Mouse (Mus musculus) cerebellum, adult 2 months (tissue): ENCODE measurements at regions not wholly inside any gene's neighbourhood (a gene's known extent, or its start where the extent isn't known, plus 50 kb on each side); places are given as distances from the start of the nearest gene placed in this dataset.

Experiments used
- DNase-seq, 2 experiments: peaks; one replicate each; pipeline ENCODE4 v3.0.0; 2021
- H3K27ac ChIP-seq: fragments of 200-500 bp; 2 replicates; pipeline ENCODE4 v1.5.1; 2012; ENCODE audit warnings: low read length, control low read depth, inconsistent platforms; ENCODE audit not compliant: insufficient read depth
- H3K27me3 ChIP-seq: fragments of 200-500 bp; 2 replicates; pipeline ENCODE4 v1.6.1; 2012; ENCODE audit warnings: inconsistent platforms, mild to moderate bottlenecking, low read length, moderate library complexity; ENCODE audit not compliant: control insufficient read depth, insufficient read depth
- H3K4me1 ChIP-seq: fragments of 200-500 bp; 2 replicates; pipeline ENCODE4 v1.6.1; 2011; ENCODE audit warnings: low read length; ENCODE audit not compliant: control insufficient read depth, insufficient read depth
- H3K4me3 ChIP-seq: fragments of 200-500 bp; replicated peaks from 2 replicates; pipeline ENCODE3; 2011; ENCODE audit warnings: mild to moderate bottlenecking, low read depth, low read length, control low read depth; ENCODE audit not compliant: insufficient read depth
- CTCF ChIP-seq: fragments of 200-500 bp; IDR thresholded peaks from 2 replicates; pipeline ENCODE4 v1.5.1; 2011; ENCODE audit warnings: low read depth, mild to moderate bottlenecking, control low read depth, low read length, moderate library complexity, borderline replicate concordance; ENCODE audit not compliant: insufficient read depth
- POLR2A ChIP-seq: fragments of 200-500 bp; IDR thresholded peaks from 2 replicates; pipeline ENCODE4 v1.6.1; 2011; ENCODE audit warnings: low read length, control low read depth, borderline replicate concordance; ENCODE audit not compliant: insufficient read depth
- WGBS: fragments of 180-500 bp; shearing (Covaris S2); methylation state at CpG from one replicate; pipeline ENCODE4 v1.1.7; 2018; 5-methylcytosine and 5-hydroxymethylcytosine counted together

GRCm38 (mm10) chr6:99995970-99996956, 270.1 kb upstream of the Prok2 start:
- WGBS, result 59% methylated on average over 15 of the region's 15 CpGs
- DNase-seq, result no peak
- Histone ChIP-seq H3K27me3 (no peaks in the 10 kb centered on the region), H3K4me3 (no peak overlapping the region), H3K4me1 (peaks cover 14% of the 10 kb centered on the region; the same call in 1 of the 2 replicates), H3K27ac (no peak overlapping the region)
- TF ChIP-seq POLR2A, result no peak
- no peak for TF ChIP-seq CTCF

GRCm38 (mm10) chr6:99994026-99994425, 267.8 kb upstream of the Prok2 start:
- peaks cover 20% of the 10 kb centered on the region; the same call in 1 of the 2 replicates for H3K4me1 ChIP-seq
- no peak overlapping the region for H3K4me3 ChIP-seq
- no peak overlapping the region for H3K27ac ChIP-seq
- WGBS, result 41% methylated on average over 3 of the region's 3 CpGs
- TF ChIP-seq POLR2A (no peak), CTCF (no peak)
- no peaks in the 10 kb centered on the region for H3K27me3 ChIP-seq
- DNase-seq, result no peak

- H3K27ac ChIP-seq, result no peak overlapping the region
- no peak overlapping the region for H3K4me3 ChIP-seq
- no peak for TF ChIP-seq POLR2A
- no peak for TF ChIP-seq CTCF
- DNase-seq, result peak; percentile 82 to 89
- H3K27me3 ChIP-seq, result no peaks in the 10 kb centered on the region
- H3K4me1 ChIP-seq, result peaks cover 20% of the 10 kb centered on the region; the same call in 1 of the 2 replicates
- WGBS, result 24% methylated on average over 7 of the region's 7 CpGs
Observed at GRCm38 (mm10) chr6:99991079-99991478, 264.9 kb upstream of the Prok2 start.

GRCm38 (mm10) chr6:99990604-99991003, 264.4 kb upstream of the Prok2 start:
- no peak overlapping the region for H3K27ac ChIP-seq
- H3K27me3 ChIP-seq, result no peaks in the 10 kb centered on the region
- TF ChIP-seq POLR2A, result no peak
- H3K4me1 ChIP-seq, result peaks cover 18% of the 10 kb centered on the region; the same call in 1 of the 2 replicates
- H3K4me3 ChIP-seq, result no peak overlapping the region
- WGBS, result 89% methylated on average over 6 of the region's 6 CpGs
- no peak for DNase-seq

GRCm38 (mm10) chr6:99986449-99986848, 260.3 kb upstream of the Prok2 start:
- Histone ChIP-seq H3K27ac (no peak overlapping the region), H3K27me3 (no peaks in the 10 kb centered on the region), H3K4me1 (peaks cover 8% of the 10 kb centered on the region; the same call in 1 of the 2 replicates), H3K4me3 (no peak overlapping the region)
- WGBS, result 100% methylated on average over 3 of the region's 3 CpGs
- TF ChIP-seq POLR2A, result no peak
- TF ChIP-seq CTCF, result no peak
- no peak for DNase-seq

GRCm38 (mm10) chr6:99985322-99985721, 259.1 kb upstream of the Prok2 start:
- no peak for DNase-seq
- Histone ChIP-seq H3K27me3 (no peaks in the 10 kb centered on the region), H3K27ac (no peak overlapping the region), H3K4me1 (no peaks in the 10 kb centered on the region), H3K4me3 (no peak overlapping the region)
- WGBS, result 86% methylated on average over 5 of the region's 5 CpGs
- TF ChIP-seq CTCF, result no peak
- no peak for TF ChIP-seq POLR2A

- no peaks in the 10 kb centered on the region for H3K27me3 ChIP-seq
- no peak for TF ChIP-seq CTCF
- no peak for TF ChIP-seq POLR2A
- H3K4me1 ChIP-seq, result no peaks in the 10 kb centered on the region
- DNase-seq, result no peak
- H3K4me3 ChIP-seq, result no peak overlapping the region
- no peak overlapping the region for H3K27ac ChIP-seq
- WGBS, result 69% methylated on average over 10 of the region's 10 CpGs
Observed at GRCm38 (mm10) chr6:99984856-99985224, 258.6 kb upstream of the Prok2 start.
